Mouse (Mus musculus) liver, embryonic 13.5 days (tissue): Measurements from ENCODE around the gene Arhgdia. TPM values are rescaled to one million over a fixed set of nuclear protein-coding genes. Genes with fewer than 3 reads are reported as not detected.

ENCODE experiments used
- ATAC-seq: fragments of 200-750 bp; cut with Nextera tagmentation; 2 replicates; pipeline ENCODE4 v1.8.0; 2017; ENCODE audit warnings: low read depth, mild to moderate bottlenecking, moderate number of reproducible peaks, moderate library complexity
- DNase-seq: peaks from one replicate; pipeline ENCODE4 v3.0.0; 2022
- H3K27ac ChIP-seq: fragments of 300-500 bp; sonication (generic); 2 replicates; pipeline ENCODE4 v1.5.1; 2015; ENCODE audit warnings: moderate library complexity, mild to moderate bottlenecking, inconsistent platforms
- H3K27me3 ChIP-seq: fragments of 300-500 bp; sonication (generic); 2 replicates; pipeline ENCODE4 v1.6.1; 2015; ENCODE audit warnings: mild to moderate bottlenecking, inconsistent platforms
- H3K36me3 ChIP-seq: fragments of 300-500 bp; sonication (generic); 2 replicates; pipeline ENCODE4 v1.6.1; 2015; ENCODE audit warnings: mild to moderate bottlenecking, inconsistent platforms
- H3K4me1 ChIP-seq: fragments of 300-500 bp; sonication (generic); replicated peaks from 2 replicates; pipeline ENCODE4 v1.6.1; 2015; ENCODE audit warnings: inconsistent platforms
- H3K4me2 ChIP-seq: fragments of 300-500 bp; sonication (generic); 2 replicates; pipeline ENCODE4 v1.6.1; 2015; ENCODE audit warnings: inconsistent platforms, mild to moderate bottlenecking, moderate library complexity
- H3K4me3 ChIP-seq: fragments of 300-500 bp; sonication (generic); replicated peaks from 2 replicates; pipeline ENCODE4 v1.5.1; 2015; ENCODE audit warnings: mild to moderate bottlenecking, inconsistent platforms
- H3K9ac ChIP-seq: fragments of 300-500 bp; sonication (generic); 2 replicates; pipeline ENCODE4 v1.6.1; 2015; ENCODE audit warnings: mild to moderate bottlenecking, inconsistent platforms
- H3K9me3 ChIP-seq: fragments of 300-500 bp; sonication (generic); replicated peaks from 2 replicates; pipeline ENCODE4 v1.6.1; 2016; ENCODE audit warnings: inconsistent platforms
- WGBS: fragments of 180-500 bp; shearing (Covaris S2); methylation state at CpG from one replicate; pipeline ENCODE4 v1.1.7; 2015; ENCODE audit not compliant: insufficient replicate concordance; 5-methylcytosine and 5-hydroxymethylcytosine counted together
- polyA plus RNA-seq: library from polyadenylated mRNA; unstranded; fragments of >200 nt; fragmentation: Nextera tagmentation; extraction: Ambion mirVana; gene quantifications from 2 replicates; pipeline ENCODE4 v1.2.1, GENCODE M21; 2015

Arhgdia gene
- polyA plus RNA-seq, 1 experiment from 2014 or later = 258 TPM

- peak overlapping the region; percentile 97 for H3K27ac ChIP-seq
- H3K9ac ChIP-seq = peak overlapping the region; percentile 99
- no peaks in the 10 kb centered on the region for H3K27me3 ChIP-seq
- no peaks in the 10 kb centered on the region for H3K9me3 ChIP-seq
- H3K36me3 ChIP-seq = peaks cover 75% of the 10 kb centered on the region
- ATAC-seq = peak; percentile 81
- H3K4me3 ChIP-seq = peak overlapping the region; percentile 100
- peak overlapping the region; percentile 94 for H3K4me2 ChIP-seq
- DNase-seq = peak; percentile 70
- peaks cover 60% of the 10 kb centered on the region for H3K4me1 ChIP-seq
- WGBS = 10% methylated on average over 30 of the region's 30 CpGs
These were observed 42.7 kb upstream of the Arhgdia start for GRCm38 (mm10) chr11:120623961-120624679.

- H3K4me2 ChIP-seq = peak overlapping the region; percentile 94; the same call in 1 of the 2 replicates
- H3K9ac ChIP-seq = 0 out of 2 replicates have a peak overlapping the region, but pooled peaks have one; percentile 99
- ATAC-seq = no peak
These were observed 41.4 kb upstream of the Arhgdia start for GRCm38 (mm10) chr11:120622805-120623204.

GRCm38 (mm10) chr11:120620195-120620594 is 38.8 kb upstream of the Arhgdia start:
- DNase-seq (no peak), ATAC-seq (no peak)
- WGBS = 91% methylated on average over 14 of the region's 14 CpGs
- H3K27me3 ChIP-seq = no peaks in the 10 kb centered on the region
- no peak overlapping the region for H3K4me2 ChIP-seq
- H3K4me1 ChIP-seq = peaks cover 53% of the 10 kb centered on the region
- H3K4me3 ChIP-seq = no peak overlapping the region
- H3K27ac ChIP-seq = no peak overlapping the region
- no peaks in the 10 kb centered on the region for H3K9me3 ChIP-seq
- H3K9ac ChIP-seq = no peak overlapping the region
- peaks cover 66% of the 10 kb centered on the region for H3K36me3 ChIP-seq

More at GRCm38 (mm10) chr11:120622805-120623204, 41.4 kb upstream of the Arhgdia start:
- H3K36me3 ChIP-seq = peaks cover 77% of the 10 kb centered on the region
- H3K27me3 ChIP-seq = no peaks in the 10 kb centered on the region
- no peak overlapping the region for H3K4me3 ChIP-seq
- 90% methylated on average over 6 of the region's 6 CpGs for WGBS
- peaks cover 58% of the 10 kb centered on the region for H3K4me1 ChIP-seq
- no peak overlapping the region for H3K27ac ChIP-seq
- DNase-seq = no peak
- H3K9me3 ChIP-seq = no peaks in the 10 kb centered on the region

- H3K27ac ChIP-seq = peak overlapping the region; percentile 89
- H3K4me2 ChIP-seq = peak overlapping the region; percentile 90
- peak overlapping the region; percentile 80; the same call in 1 of the 2 replicates for H3K4me3 ChIP-seq
- peaks cover 49% of the 10 kb centered on the region for H3K4me1 ChIP-seq
- WGBS = 91% methylated on average over 25 of the region's 25 CpGs
- no peaks in the 10 kb centered on the region for H3K9me3 ChIP-seq
- no peak for DNase-seq
- H3K36me3 ChIP-seq = peaks cover 79% of the 10 kb centered on the region
- H3K9ac ChIP-seq = peak overlapping the region; percentile 88; the same call in 1 of the 2 replicates
- H3K27me3 ChIP-seq = no peaks in the 10 kb centered on the region
- no peak for ATAC-seq
These were observed 37.5 kb upstream of the Arhgdia start for GRCm38 (mm10) chr11:120618619-120619535.

- Histone ChIP-seq H3K9me3 (no peaks in the 10 kb centered on the region), H3K27me3 (no peaks in the 10 kb centered on the region), H3K9ac (peak within 1 kb of the TSS; percentile 88), H3K4me3 (peak within 1 kb of the TSS; percentile 80), H3K27ac (peak within 1 kb of the TSS; percentile 89), H3K4me1 (peaks cover 42% of the 10 kb centered on the region), H3K4me2 (peak within 1 kb of the TSS; percentile 90), H3K36me3 (peaks cover 80% of the 10 kb centered on the region)
- under 1% methylated on average over 56 of the region's 56 CpGs for WGBS
- ATAC-seq (peak; percentile 93), DNase-seq (peak; percentile 93)
These were observed 36.2 kb upstream of the Arhgdia start, which contains the start of gene Pcyt2 for GRCm38 (mm10) chr11:120617519-120618112. Gene Pcyt2, minus strand, starts transcription at chr11:120617936.

GRCm38 (mm10) chr11:120616617-120617294 is 35.3 kb upstream of the Arhgdia start:
- H3K27me3 ChIP-seq = no peaks in the 10 kb centered on the region
- DNase-seq (no peak), ATAC-seq (0 out of 2 replicates have a peak, but pooled peaks have one; percentile 17)
- H3K27ac ChIP-seq = peak overlapping the region; percentile 89
- peak overlapping the region; percentile 90 for H3K4me2 ChIP-seq
- H3K9ac ChIP-seq = peak overlapping the region; percentile 88
- 32% methylated on average over 4 of the region's 4 CpGs for WGBS
- H3K4me1 ChIP-seq = peaks cover 39% of the 10 kb centered on the region
- H3K9me3 ChIP-seq = no peaks in the 10 kb centered on the region
- H3K4me3 ChIP-seq = peak overlapping the region; percentile 80
- peaks cover 80% of the 10 kb centered on the region for H3K36me3 ChIP-seq

GRCm38 (mm10) chr11:120615606-120616203 is 34.3 kb upstream of the Arhgdia start:
- 79% methylated on average over 11 of the region's 11 CpGs for WGBS
- DNase-seq (no peak), ATAC-seq (no peak)
- Histone ChIP-seq H3K4me3 (peak overlapping the region; percentile 19; the same call in 1 of the 2 replicates), H3K4me1 (peaks cover 39% of the 10 kb centered on the region), H3K9me3 (no peaks in the 10 kb centered on the region), H3K9ac (peak overlapping the region; percentile 88; the same call in 1 of the 2 replicates), H3K4me2 (peak overlapping the region; percentile 90), H3K36me3 (peaks cover 80% of the 10 kb centered on the region), H3K27me3 (no peaks in the 10 kb centered on the region), H3K27ac (peak overlapping the region; percentile 32; the same call in 1 of the 2 replicates)

- Histone ChIP-seq H3K9ac (peak overlapping the region; percentile 88; the same call in 1 of the 2 replicates), H3K9me3 (no peaks in the 10 kb centered on the region), H3K27me3 (no peaks in the 10 kb centered on the region), H3K4me3 (peak overlapping the region; percentile 19; the same call in 1 of the 2 replicates), H3K36me3 (peaks cover 80% of the 10 kb centered on the region), H3K27ac (no peak overlapping the region), H3K4me1 (peaks cover 39% of the 10 kb centered on the region), H3K4me2 (peak overlapping the region; percentile 90)
- 96% methylated on average over 6 of the region's 6 CpGs for WGBS
- DNase-seq (no peak), ATAC-seq (no peak)
These were observed 33.7 kb upstream of the Arhgdia start for GRCm38 (mm10) chr11:120615167-120615566.

- ATAC-seq (no peak), DNase-seq (no peak)
- peaks cover 3% of the 10 kb centered on the region for H3K27me3 ChIP-seq
- H3K4me3 ChIP-seq = no peak overlapping the region
- H3K4me1 ChIP-seq = peaks cover 49% of the 10 kb centered on the region
- 81% methylated on average over 8 of the region's 8 CpGs for WGBS
- H3K4me2 ChIP-seq = no peak overlapping the region
- peak overlapping the region; percentile 18; the same call in 1 of the 2 replicates for H3K27ac ChIP-seq
- no peak overlapping the region for H3K9ac ChIP-seq
- H3K9me3 ChIP-seq = no peaks in the 10 kb centered on the region
- H3K36me3 ChIP-seq = peaks cover 75% of the 10 kb centered on the region
These were observed 32.6 kb upstream of the Arhgdia start for GRCm38 (mm10) chr11:120613976-120614375.

GRCm38 (mm10) chr11:120613481-120613972 is 32.1 kb upstream of the Arhgdia start:
- Histone ChIP-seq H3K9me3 (no peaks in the 10 kb centered on the region), H3K4me3 (no peak overlapping the region), H3K27ac (peak overlapping the region; percentile 18; the same call in 1 of the 2 replicates), H3K4me2 (no peak overlapping the region), H3K27me3 (peaks cover 8% of the 10 kb centered on the region), H3K36me3 (peaks cover 70% of the 10 kb centered on the region), H3K9ac (no peak overlapping the region), H3K4me1 (peaks cover 50% of the 10 kb centered on the region)
- DNase-seq (no peak), ATAC-seq (no peak)
- WGBS = 80% methylated on average over 10 of the region's 10 CpGs
